Mouse (Mus musculus) CH12.LX (cell line): ENCODE results near the gene Fndc3a. TPM values are rescaled to one million over a fixed set of nuclear protein-coding genes. Genes with fewer than 3 reads are reported as not detected.

Experiments
- DNase-seq: peaks from one replicate; pipeline ENCODE4 v3.0.0-alpha.2; 2013; ENCODE audit errors: extremely low read depth
- H3K27ac ChIP-seq: 2 replicates; pipeline ENCODE4 v1.5.1; 2012; ENCODE audit warnings: low read depth, mild to moderate bottlenecking, control low read depth, moderate library complexity; ENCODE audit not compliant: insufficient read depth
- H3K27me3 ChIP-seq: replicated peaks from 2 replicates; pipeline ENCODE3; 2012; ENCODE audit warnings: inconsistent platforms
- H3K36me3 ChIP-seq, 2 experiments: replicated peaks in 1 of 2; 2 replicates each; pipeline versions ENCODE3 to v1.6.1; 2012; ENCODE audit warnings: inconsistent platforms in 1 of 2, low read length in 1 of 2, mild to moderate bottlenecking in 1 of 2, mixed read lengths in 1 of 2, moderate library complexity in 1 of 2; ENCODE audit not compliant: control insufficient read depth in 1 of 2, insufficient read depth in 1 of 2
- H3K4me1 ChIP-seq, 2 experiments: 2 replicates each; pipeline ENCODE4 v1.6.1; 2012; ENCODE audit warnings: inconsistent platforms in 1 of 2, moderate library complexity in 1 of 2; ENCODE audit not compliant: insufficient read depth in 2 of 2, control insufficient read depth in 1 of 2
- H3K4me2 ChIP-seq: 2 replicates; pipeline ENCODE4 v1.6.1; 2012; ENCODE audit warnings: low read depth, mild to moderate bottlenecking, control low read depth; ENCODE audit not compliant: poor library complexity, insufficient read depth, severe bottlenecking
- H3K4me3 ChIP-seq, 3 experiments: fragments of 150-350 bp in 1 of 3; sonication (generic) in 1 of 3; replicated peaks in 1 of 3; 2 replicates each; pipeline versions ENCODE3 to v1.5.1; 2011 to 2012; ENCODE audit warnings: low read depth in 2 of 3, low read length in 2 of 3, mild to moderate bottlenecking in 2 of 3, moderate library complexity in 2 of 3, control low read depth in 1 of 3, improper control_type of control experiment in 1 of 3, inconsistent platforms in 1 of 3, mixed read lengths in 1 of 3; ENCODE audit not compliant: poor library complexity in 1 of 3
- H3K79me2 ChIP-seq: replicated peaks from 2 replicates; pipeline ENCODE4 v1.6.1; 2012; ENCODE audit warnings: mild to moderate bottlenecking, moderate library complexity; ENCODE audit not compliant: control insufficient read depth, poor library complexity, insufficient read depth, severe bottlenecking; ENCODE audit errors: extremely low read depth
- H3K9ac ChIP-seq: 2 replicates; pipeline ENCODE4 v1.6.1; 2012; ENCODE audit warnings: low read depth, mild to moderate bottlenecking, control low read depth, moderate library complexity; ENCODE audit not compliant: insufficient read depth
- H3K9me3 ChIP-seq: replicated peaks from 2 replicates; pipeline ENCODE3; 2012; ENCODE audit warnings: low read length, inconsistent platforms, mixed read lengths
- EP300 ChIP-seq: IDR thresholded peaks from 2 replicates; pipeline ENCODE4 v1.6.1; 2011; ENCODE audit warnings: low read length, improper control_type of control experiment
- ETS1 ChIP-seq: conservative IDR thresholded peaks from 2 replicates; pipeline ENCODE4 v1.6.1; 2012; ENCODE audit warnings: low read depth, mild to moderate bottlenecking, inconsistent platforms, low read length, improper control_type of control experiment, moderate library complexity
- GABPA ChIP-seq: IDR thresholded peaks from 2 replicates; pipeline ENCODE4 v1.6.1; 2012; ENCODE audit warnings: low read depth, low read length, improper control_type of control experiment, inconsistent platforms; ENCODE audit not compliant: insufficient replicate concordance
- JUN ChIP-seq: IDR thresholded peaks from 2 replicates; pipeline ENCODE4 v1.6.1; 2011; ENCODE audit warnings: low read depth, mild to moderate bottlenecking, low read length, improper control_type of control experiment, moderate library complexity; ENCODE audit not compliant: insufficient read depth
- MEF2A ChIP-seq: IDR thresholded peaks from 2 replicates; pipeline ENCODE4 v1.6.1; 2014; ENCODE audit warnings: low read depth, mild to moderate bottlenecking, inconsistent platforms, low read length, improper control_type of control experiment, borderline replicate concordance
- MYC ChIP-seq: IDR thresholded peaks from 2 replicates; pipeline ENCODE4 v1.6.1; 2011; ENCODE audit warnings: low read depth, mild to moderate bottlenecking, improper control_type of control experiment, low read length
- POLR2AphosphoS2 ChIP-seq: IDR thresholded peaks from 2 replicates; pipeline ENCODE4 v1.6.1; 2011; ENCODE audit warnings: low read depth, low read length, improper control_type of control experiment
- TBP ChIP-seq: conservative IDR thresholded peaks from 2 replicates; pipeline ENCODE4 v1.6.1; 2011; ENCODE audit warnings: low read depth, low read length, improper control_type of control experiment
- ZKSCAN1 ChIP-seq: IDR thresholded peaks from 2 replicates; pipeline ENCODE4 v1.6.1; 2012; ENCODE audit warnings: low read depth, inconsistent platforms, low read length, improper control_type of control experiment, borderline replicate concordance
- ZNF384 ChIP-seq: IDR thresholded peaks from 2 replicates; pipeline ENCODE4 v1.6.1; 2012; ENCODE audit warnings: low read depth, low read length, improper control_type of control experiment, inconsistent platforms
- dilution Hi-C: fragments of 300-500 bp; cut with MboI; formaldehyde crosslinking; loops from 2 replicates; pipeline ENCODE4 v1.14.3; 2020; ENCODE audit warnings: low sequenced_read_pairs; ENCODE audit not compliant: extremely low pct_unique_long_range_greater_than_20kb, extremely low pct_ligation_motif_present
- in situ Hi-C: fragments of 300-500 bp; cut with MboI; formaldehyde crosslinking; loops from 3 replicates; pipeline ENCODE4 v1.14.3; 2019; ENCODE audit warnings: low sequenced_read_pairs, low pct_ligation_motif_present, low pct_unique_long_range_greater_than_20kb, mixed read lengths
- polyA plus RNA-seq: library from polyadenylated mRNA; unstranded; fragments of >175 nt; gene quantifications from 2 replicates; pipeline ENCODE4 v1.2.1, GENCODE M21; 2012; ENCODE audit warnings: low read depth; ENCODE audit not compliant: insufficient read length
- total RNA-seq, 2 experiments: library from RNA; depleted of rRNA; stranded (reverse); fragments of 300-350 nt in 1 of 2; fragments of >200 nt in 1 of 2; gene quantifications; 2 replicates each; pipeline ENCODE4 v1.2.3; 2012 to 2014

The Fndc3a gene
- total and polyA plus RNA-seq, 3 experiments: 35.4 to 48.6 (median 40.0) TPM

DNA sequence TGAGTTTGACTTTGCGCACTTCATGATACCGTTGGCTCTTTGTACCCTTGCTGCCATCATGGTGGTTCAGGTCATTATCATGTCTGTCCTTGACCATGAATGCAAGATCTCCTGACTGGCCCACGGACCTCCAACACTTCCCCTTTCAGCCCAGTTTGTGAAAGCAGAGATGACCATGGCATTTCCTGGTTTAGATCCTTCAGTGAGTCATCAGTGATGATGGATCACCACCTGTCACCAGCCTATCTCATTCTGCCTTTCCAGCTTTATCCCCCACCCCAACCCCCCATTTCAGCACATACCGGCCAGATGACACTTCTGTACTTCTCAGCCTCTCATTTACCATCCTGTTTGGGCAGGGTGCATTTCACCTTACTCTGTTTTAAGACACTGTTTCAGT, 28.4 kb upstream of the Fndc3a start:
- H3K36me3 ChIP-seq: no peaks in the 10 kb centered on the region
- H3K27me3 ChIP-seq: no peaks in the 10 kb centered on the region
- H3K4me3 ChIP-seq: no peak overlapping the region
- peaks cover 15 to 48% of the 10 kb centered on the region in 2 experiments for H3K4me1 ChIP-seq
- DNase-seq: peak; percentile 2
- in situ Hi-C loops (no loop called here), dilution Hi-C loops (no loop called here)
- no peaks in the 10 kb centered on the region for H3K9me3 ChIP-seq
- H3K27ac ChIP-seq: no peak overlapping the region
- no peaks in the 10 kb centered on the region for H3K79me2 ChIP-seq
- H3K9ac ChIP-seq: no peak overlapping the region
- H3K4me2 ChIP-seq: no peak overlapping the region
- TF ChIP-seq POLR2AphosphoS2 (no peak), ZNF384 (no peak), ZKSCAN1 (no peak), MEF2A (no peak), JUN (0 out of 2 replicates have a peak, but pooled peaks have one; percentile 10), MYC (no peak), ETS1 (0 out of 2 replicates have a peak, but pooled peaks have one; percentile 18), EP300 (peak; percentile 52)

DNA sequence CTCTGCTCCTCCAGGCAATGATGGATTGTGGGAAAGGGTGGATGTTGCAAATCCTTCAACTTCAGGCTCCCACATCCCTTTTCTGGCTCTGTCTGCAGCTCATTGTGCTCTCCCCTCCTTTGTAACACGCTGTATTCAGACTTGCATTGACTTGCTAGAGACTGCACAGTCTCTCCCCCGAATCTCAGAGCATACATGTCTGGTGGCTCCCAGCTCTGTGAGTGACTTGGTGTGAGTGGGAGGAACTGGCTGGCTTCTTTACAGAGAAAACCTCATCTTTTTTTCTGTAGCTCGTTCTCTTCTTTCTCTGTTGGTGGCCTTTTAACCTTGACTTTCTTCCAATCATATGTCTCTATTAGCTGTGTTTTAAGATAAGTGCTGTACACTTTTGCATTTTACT, 16.1 kb upstream of the Fndc3a start:
- dilution Hi-C loops: no loop called here
- Histone ChIP-seq H3K4me2 (no peak overlapping the region), H3K36me3 (no peaks in the 10 kb centered on the region)

GRCm38 (mm10) chr14:72722274-72723053, 12.7 kb upstream of the Fndc3a start:
- TF ChIP-seq TBP (no peak), ETS1 (no peak), ZKSCAN1 (no peak)
- Histone ChIP-seq H3K4me3 (no peak overlapping the region), H3K36me3 (no peaks in the 10 kb centered on the region), H3K4me1 (peaks cover 0 to 6% of the 10 kb centered on the region in 2 experiments; a peak in 1 of 4 replicates), H3K9ac (no peak overlapping the region), H3K4me2 (no peak overlapping the region), H3K9me3 (no peaks in the 10 kb centered on the region), H3K79me2 (no peaks in the 10 kb centered on the region), H3K27ac (no peak overlapping the region), H3K27me3 (peaks cover 2% of the 10 kb centered on the region)
- in situ Hi-C loops: no loop called here
- no peak for DNase-seq
- dilution Hi-C loops: no loop called here

More for the DNA sequence above, 16.1 kb upstream of the Fndc3a start:
- Histone ChIP-seq H3K79me2 (no peaks in the 10 kb centered on the region), H3K27ac (no peak overlapping the region), H3K9ac (no peak overlapping the region), H3K9me3 (no peaks in the 10 kb centered on the region), H3K27me3 (peaks cover 2% of the 10 kb centered on the region), H3K4me1 (peaks cover 0 to 6% of the 10 kb centered on the region in 2 experiments; a peak in 1 of 4 replicates), H3K4me3 (no peak overlapping the region)
- no peak for DNase-seq
- TF ChIP-seq MYC: no peak
- no peak for TF ChIP-seq ETS1
- no peak for TF ChIP-seq GABPA
- in situ Hi-C loops: no loop called here
